Mouse (Mus musculus) cerebellum, adult 2 months (tissue): ENCODE data around the gene Slc26a11. TPM values are rescaled to one million over a fixed set of nuclear protein-coding genes. Genes with fewer than 3 reads are reported as not detected.

Experiments
- DNase-seq, 2 experiments: peaks; one replicate each; pipeline ENCODE4 v3.0.0; 2021
- H3K27ac ChIP-seq: fragments of 200-500 bp; 2 replicates; pipeline ENCODE4 v1.5.1; 2012; ENCODE audit warnings: low read length, control low read depth, inconsistent platforms; ENCODE audit not compliant: insufficient read depth
- H3K27me3 ChIP-seq: fragments of 200-500 bp; 2 replicates; pipeline ENCODE4 v1.6.1; 2012; ENCODE audit warnings: inconsistent platforms, mild to moderate bottlenecking, low read length, moderate library complexity; ENCODE audit not compliant: control insufficient read depth, insufficient read depth
- H3K4me1 ChIP-seq: fragments of 200-500 bp; 2 replicates; pipeline ENCODE4 v1.6.1; 2011; ENCODE audit warnings: low read length; ENCODE audit not compliant: control insufficient read depth, insufficient read depth
- H3K4me3 ChIP-seq: fragments of 200-500 bp; replicated peaks from 2 replicates; pipeline ENCODE3; 2011; ENCODE audit warnings: mild to moderate bottlenecking, low read depth, low read length, control low read depth; ENCODE audit not compliant: insufficient read depth
- CTCF ChIP-seq: fragments of 200-500 bp; IDR thresholded peaks from 2 replicates; pipeline ENCODE4 v1.5.1; 2011; ENCODE audit warnings: low read depth, mild to moderate bottlenecking, control low read depth, low read length, moderate library complexity, borderline replicate concordance; ENCODE audit not compliant: insufficient read depth
- POLR2A ChIP-seq: fragments of 200-500 bp; IDR thresholded peaks from 2 replicates; pipeline ENCODE4 v1.6.1; 2011; ENCODE audit warnings: low read length, control low read depth, borderline replicate concordance; ENCODE audit not compliant: insufficient read depth
- WGBS: fragments of 180-500 bp; shearing (Covaris S2); methylation state at CpG from one replicate; pipeline ENCODE4 v1.1.7; 2018; 5-methylcytosine and 5-hydroxymethylcytosine counted together
- polyA plus RNA-seq: library from polyadenylated mRNA; depleted of rRNA; stranded (reverse); fragments of >200 nt; gene quantifications from 2 replicates; pipeline ENCODE4 v1.2.3, GENCODE M21; 2012

The Slc26a11 gene
- polyA plus RNA-seq, 1 experiment = 12.9 TPM

- Histone ChIP-seq H3K27ac (no peak overlapping the region), H3K27me3 (no peaks in the 10 kb centered on the region), H3K4me1 (no peaks in the 10 kb centered on the region), H3K4me3 (no peak overlapping the region)
- 47% methylated on average over 7 of the region's 7 CpGs for WGBS
- TF ChIP-seq POLR2A (no peak), CTCF (no peak)
- DNase-seq = no peak
These were observed 40.0 kb downstream of the Slc26a11 start for GRCm38 (mm10) chr11:119395394-119395793.

- Histone ChIP-seq H3K27ac (no peak overlapping the region), H3K4me1 (no peaks in the 10 kb centered on the region), H3K4me3 (no peak overlapping the region), H3K27me3 (no peaks in the 10 kb centered on the region)
- 43% methylated on average over 13 of the region's 13 CpGs for WGBS
- TF ChIP-seq POLR2A (no peak), CTCF (no peak)
- DNase-seq = no peak
These were observed 40.6 kb downstream of the Slc26a11 start for GRCm38 (mm10) chr11:119395931-119396330.

- TF ChIP-seq POLR2A (no peak), CTCF (no peak)
- H3K27me3 ChIP-seq = no peaks in the 10 kb centered on the region
- no peaks in the 10 kb centered on the region for H3K4me1 ChIP-seq
- H3K4me3 ChIP-seq = no peak overlapping the region
- WGBS = 81% methylated on average over 7 of the region's 7 CpGs
- no peak for DNase-seq
- H3K27ac ChIP-seq = no peak overlapping the region
These were observed 41.1 kb downstream of the Slc26a11 start for GRCm38 (mm10) chr11:119396461-119396860.

GRCm38 (mm10) chr11:119402501-119403160, 47.3 kb downstream of the Slc26a11 start:
- Histone ChIP-seq H3K27me3 (no peaks in the 10 kb centered on the region), H3K27ac (no peak overlapping the region), H3K4me1 (no peaks in the 10 kb centered on the region), H3K4me3 (no peak overlapping the region)
- TF ChIP-seq CTCF (no peak), POLR2A (no peak)
- no peak for DNase-seq
- 68% methylated on average over 11 of the region's 11 CpGs for WGBS

- DNase-seq = no peak
- Histone ChIP-seq H3K4me3 (no peak overlapping the region), H3K27ac (no peak overlapping the region), H3K4me1 (no peaks in the 10 kb centered on the region), H3K27me3 (no peaks in the 10 kb centered on the region)
- 57% methylated on average over 5 of the region's 5 CpGs for whole genome bisulfite sequencing
- TF ChIP-seq POLR2A = no peak
- peak; percentile 56; the same call in 1 of the 2 replicates for TF ChIP-seq CTCF
These were observed 49.3 kb downstream of the Slc26a11 start for GRCm38 (mm10) chr11:119404627-119405026.

- Histone ChIP-seq H3K27me3 (no peaks in the 10 kb centered on the region), H3K4me3 (no peak overlapping the region), H3K27ac (no peak overlapping the region), H3K4me1 (peaks cover 3% of the 10 kb centered on the region; the same call in 1 of the 2 replicates)
- TF ChIP-seq POLR2A = no peak
- TF ChIP-seq CTCF = no peak
- 73% methylated on average over 6 of the region's 6 CpGs for WGBS
- no peak for DNase-seq
These were observed 52.0 kb downstream of the Slc26a11 start for GRCm38 (mm10) chr11:119407381-119407780.

GRCm38 (mm10) chr11:119407977-119408376, 52.6 kb downstream of the Slc26a11 start:
- Histone ChIP-seq H3K4me1 (peaks cover 3% of the 10 kb centered on the region; the same call in 1 of the 2 replicates), H3K27me3 (no peaks in the 10 kb centered on the region), H3K4me3 (no peak overlapping the region), H3K27ac (no peak overlapping the region)
- 69% methylated on average over 5 of the region's 5 CpGs for WGBS
- no peak for DNase-seq
- no peak for TF ChIP-seq POLR2A

GRCm38 (mm10) chr11:119419327-119420118, 64.2 kb downstream of the Slc26a11 start:
- Histone ChIP-seq H3K27me3 (no peaks in the 10 kb centered on the region), H3K4me1 (peaks cover 3% of the 10 kb centered on the region; the same call in 1 of the 2 replicates), H3K4me3 (no peak overlapping the region), H3K27ac (no peak overlapping the region)
- DNase-seq = no peak
- WGBS = 51% methylated on average over 16 of the region's 16 CpGs
- no peak for TF ChIP-seq POLR2A
- no peak for TF ChIP-seq CTCF
